Mouse (Mus musculus): ENCODE data around the gene Tesk2. TPM values are rescaled to one million over a fixed set of nuclear protein-coding genes. Genes with fewer than 3 reads are reported as not detected.
A peak's percentile ranks its signal among the peaks of the same experiment; 100 is the strongest.

Tesk2 gene
- polyA plus RNA-seq, 1 experiment from 2014 or later = 12.5 TPM

GRCm38 (mm10) chr4:116703804-116704203 lies 16.9 kb upstream of the Tesk2 start:
- Histone ChIP-seq H3K4me3 (ENCODE audit: low read depth, low read length) (no peak overlapping the region), H3K9me3 (ENCODE audit: control insufficient read depth, low read length) (no peaks in the 10 kb centered on the region), H3K36me3 (ENCODE audit: control insufficient read depth, insufficient read depth, low read length) (peaks cover 5% of the 10 kb centered on the region; the same call in 1 of the 2 replicates), H3K27me3 (ENCODE audit: control insufficient read depth, insufficient read depth, low read length) (no peaks in the 10 kb centered on the region), H3K27ac (replicated peaks; ENCODE audit: low read depth, low read length) (no peak overlapping the region), H3K9ac (ENCODE audit: low read length) (no peak overlapping the region), H3K4me2 (ENCODE audit: low read depth, severe bottlenecking) (no peak overlapping the region), H3K4me1 (ENCODE audit: control insufficient read depth, insufficient read depth, low read length) (no peaks in the 10 kb centered on the region)
- WGBS = 37% methylated on average over 6 of the region's 6 CpGs
- no peak for ATAC-seq (ENCODE audit: insufficient number of reproducible peaks, low FRiP score, low TSS enrichment, low read depth)
- DNase-seq (ENCODE audit: low spot score) = peak; percentile 90

- no peak for ATAC-seq (ENCODE audit: insufficient number of reproducible peaks, low FRiP score, low TSS enrichment, low read depth)
- Histone ChIP-seq H3K9ac (ENCODE audit: low read length) (peak overlapping the region; percentile 1; the same call in 1 of the 2 replicates), H3K4me2 (ENCODE audit: low read depth, severe bottlenecking) (peak overlapping the region; percentile 47), H3K9me3 (ENCODE audit: control insufficient read depth, low read length) (no peaks in the 10 kb centered on the region), H3K4me1 (ENCODE audit: control insufficient read depth, insufficient read depth, low read length) (peaks cover 4% of the 10 kb centered on the region; the same call in 1 of the 2 replicates), H3K36me3 (ENCODE audit: control insufficient read depth, insufficient read depth, low read length) (no peaks in the 10 kb centered on the region; the same call in 1 of the 2 replicates), H3K27me3 (ENCODE audit: control insufficient read depth, insufficient read depth, low read length) (no peaks in the 10 kb centered on the region), H3K27ac (replicated peaks; ENCODE audit: low read depth, low read length) (no peak overlapping the region), H3K4me3 (ENCODE audit: low read depth, low read length) (peak overlapping the region; percentile 37)
- no peak for DNase-seq (ENCODE audit: low spot score)
- 25% methylated on average over 9 of the region's 9 CpGs for WGBS
Measured at GRCm38 (mm10) chr4:116707666-116708065, 13.1 kb upstream of the Tesk2 start.

DNA sequence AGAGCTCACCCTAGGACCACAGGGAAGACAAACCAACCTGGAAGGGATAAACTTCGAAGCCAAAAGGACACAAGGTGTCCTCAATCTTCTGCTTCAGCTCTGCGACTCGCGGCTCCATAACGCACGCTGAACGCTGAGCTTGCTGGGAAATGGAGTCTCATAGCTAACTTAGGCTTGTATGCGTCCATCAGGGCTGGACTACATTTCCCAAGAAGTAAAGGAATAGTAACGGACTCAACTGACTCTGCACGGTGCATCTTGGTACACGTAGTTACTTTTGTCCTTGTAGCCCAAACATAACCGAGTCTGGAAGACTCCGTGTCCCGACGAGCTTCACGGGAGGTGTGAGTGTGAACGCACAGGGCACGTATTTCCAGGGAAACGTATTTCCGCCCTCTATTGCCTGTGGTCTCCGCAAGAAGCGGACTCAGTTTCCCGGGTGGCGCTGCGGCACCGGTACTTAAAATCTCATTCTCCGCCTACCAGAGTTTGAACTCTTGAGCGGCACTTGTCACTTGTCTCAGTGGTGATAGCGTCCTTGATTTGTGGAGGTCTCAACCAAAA lies 12.5 kb upstream of the Tesk2 start, which contains the start of the genes Mmachc and Ccdc163:
Mmachc (minus strand) TSS at position 206 of the 564 bp plus-strand sequence.
Ccdc163 (plus strand) TSS at position 309 of the 564 bp plus-strand sequence.
- Histone ChIP-seq H3K27ac (replicated peaks; ENCODE audit: low read depth, low read length) (no peak within 1 kb of the TSS), H3K36me3 (ENCODE audit: control insufficient read depth, insufficient read depth, low read length) (no peaks in the 10 kb centered on the region; the same call in 1 of the 2 replicates), H3K4me1 (ENCODE audit: control insufficient read depth, insufficient read depth, low read length) (peaks cover 4% of the 10 kb centered on the region; the same call in 1 of the 2 replicates), H3K27me3 (ENCODE audit: control insufficient read depth, insufficient read depth, low read length) (no peaks in the 10 kb centered on the region), H3K4me2 (ENCODE audit: low read depth, severe bottlenecking) (peak within 1 kb of the TSS; percentile 65), H3K9ac (ENCODE audit: low read length) (peak within 1 kb of the TSS; percentile 58; the same call in 1 of the 2 replicates), H3K4me3 (ENCODE audit: low read depth, low read length) (peak within 1 kb of the TSS; percentile 37), H3K9me3 (ENCODE audit: control insufficient read depth, low read length) (no peaks in the 10 kb centered on the region)
- under 1% methylated on average over 29 of the region's 29 CpGs for WGBS
- DNase-seq (ENCODE audit: low spot score) (peak; percentile 88), ATAC-seq (ENCODE audit: insufficient number of reproducible peaks, low FRiP score, low TSS enrichment, low read depth) (peak; percentile 96)

GRCm38 (mm10) chr4:116708791-116709390 lies 11.9 kb upstream of the Tesk2 start:
- H3K9ac ChIP-seq (ENCODE audit: low read length) = peak overlapping the region; percentile 58; the same call in 1 of the 2 replicates
- H3K4me3 ChIP-seq (ENCODE audit: low read depth, low read length) = peak overlapping the region; percentile 37
- H3K4me2 ChIP-seq (ENCODE audit: low read depth, severe bottlenecking) = peak overlapping the region; percentile 65
- ATAC-seq (ENCODE audit: insufficient number of reproducible peaks, low FRiP score, low TSS enrichment, low read depth) = peak; percentile 11; the same call in 1 of the 2 replicates
- H3K9me3 ChIP-seq (ENCODE audit: control insufficient read depth, low read length) = no peaks in the 10 kb centered on the region
- H3K27me3 ChIP-seq (ENCODE audit: control insufficient read depth, insufficient read depth, low read length) = no peaks in the 10 kb centered on the region
- no peaks in the 10 kb centered on the region; the same call in 1 of the 2 replicates for H3K36me3 ChIP-seq (ENCODE audit: control insufficient read depth, insufficient read depth, low read length)
- DNase-seq (ENCODE audit: low spot score) = peak; percentile 27
- WGBS = 4% methylated on average over 9 of the region's 9 CpGs
- peaks cover 4% of the 10 kb centered on the region; the same call in 1 of the 2 replicates for H3K4me1 ChIP-seq (ENCODE audit: control insufficient read depth, insufficient read depth, low read length)
- H3K27ac ChIP-seq (replicated peaks; ENCODE audit: low read depth, low read length) = no peak overlapping the region

DNA sequence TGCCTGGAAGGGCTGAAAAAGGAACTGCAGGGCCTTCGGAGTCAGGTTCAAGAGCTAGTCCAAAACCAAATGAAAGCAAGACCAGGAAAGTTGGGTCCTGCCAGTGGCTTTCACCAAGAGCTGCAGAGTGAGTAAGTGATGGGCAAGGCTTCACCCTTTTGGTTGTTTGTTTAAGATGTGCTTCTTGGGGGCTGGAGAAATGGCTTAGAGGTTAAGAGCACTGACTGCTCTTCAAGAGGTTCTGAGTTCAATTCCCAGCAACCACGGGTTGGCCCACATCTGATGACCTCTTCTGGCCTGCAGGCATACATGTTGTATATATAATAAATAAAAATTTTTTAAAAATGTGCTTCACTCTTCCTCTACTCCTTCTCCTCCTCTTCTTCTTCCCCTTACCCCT lies 10.6 kb upstream of the Tesk2 start:
- Histone ChIP-seq H3K4me1 (ENCODE audit: control insufficient read depth, insufficient read depth, low read length) (peaks cover 4% of the 10 kb centered on the region; the same call in 1 of the 2 replicates), H3K4me2 (ENCODE audit: low read depth, severe bottlenecking) (no peak overlapping the region), H3K4me3 (ENCODE audit: low read depth, low read length) (no peak overlapping the region), H3K27me3 (ENCODE audit: control insufficient read depth, insufficient read depth, low read length) (no peaks in the 10 kb centered on the region), H3K36me3 (ENCODE audit: control insufficient read depth, insufficient read depth, low read length) (no peaks in the 10 kb centered on the region), H3K9me3 (ENCODE audit: control insufficient read depth, low read length) (no peaks in the 10 kb centered on the region), H3K9ac (ENCODE audit: low read length) (no peak overlapping the region), H3K27ac (replicated peaks; ENCODE audit: low read depth, low read length) (no peak overlapping the region)
- no peak for ATAC-seq (ENCODE audit: insufficient number of reproducible peaks, low FRiP score, low TSS enrichment, low read depth)
- 92% methylated on average over 2 of the region's 2 CpGs for whole genome bisulfite sequencing
- no peak for DNase-seq (ENCODE audit: low spot score)

- ATAC-seq (ENCODE audit: insufficient number of reproducible peaks, low FRiP score, low TSS enrichment, low read depth) (no peak), DNase-seq (ENCODE audit: low spot score) (no peak)
- peaks cover 4% of the 10 kb centered on the region; the same call in 1 of the 2 replicates for H3K4me1 ChIP-seq (ENCODE audit: control insufficient read depth, insufficient read depth, low read length)
- H3K9me3 ChIP-seq (ENCODE audit: control insufficient read depth, low read length) = no peaks in the 10 kb centered on the region
- no peak overlapping the region for H3K27ac ChIP-seq (replicated peaks; ENCODE audit: low read depth, low read length)
- H3K9ac ChIP-seq (ENCODE audit: low read length) = no peak overlapping the region
- no peak overlapping the region for H3K4me2 ChIP-seq (ENCODE audit: low read depth, severe bottlenecking)
- 78% methylated on average over 1 of the region's 1 CpGs for WGBS
- peaks cover 2% of the 10 kb centered on the region; the same call in 1 of the 2 replicates for H3K36me3 ChIP-seq (ENCODE audit: control insufficient read depth, insufficient read depth, low read length)
- H3K4me3 ChIP-seq (ENCODE audit: low read depth, low read length) = no peak overlapping the region
- no peaks in the 10 kb centered on the region for H3K27me3 ChIP-seq (ENCODE audit: control insufficient read depth, insufficient read depth, low read length)
Measured at GRCm38 (mm10) chr4:116712536-116712935, 8.2 kb upstream of the Tesk2 start.

DNA sequence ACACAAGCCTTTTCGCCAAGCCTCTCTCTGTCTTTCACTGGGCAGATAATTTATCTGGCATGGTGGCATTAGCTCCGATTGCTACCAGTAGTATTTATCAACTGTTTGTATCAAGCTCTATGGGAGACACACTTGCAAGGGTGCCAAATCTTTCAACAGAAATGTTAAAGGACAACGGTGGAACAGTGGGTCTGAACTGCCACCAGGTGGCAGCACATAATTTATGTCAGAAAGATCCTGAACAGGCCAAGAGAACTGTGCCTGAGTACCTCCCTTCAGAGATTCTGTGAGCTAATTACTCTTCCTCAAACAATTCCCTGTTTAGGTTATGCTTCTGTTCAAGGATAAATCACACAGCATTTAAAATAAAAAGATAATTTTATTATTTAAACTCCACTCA lies 1.4 kb upstream of the Tesk2 start:
- no peaks in the 10 kb centered on the region for H3K9me3 ChIP-seq (ENCODE audit: control insufficient read depth, low read length)
- DNase-seq (ENCODE audit: low spot score) (peak; percentile 61), ATAC-seq (ENCODE audit: insufficient number of reproducible peaks, low FRiP score, low TSS enrichment, low read depth) (no peak)
- peaks cover 2% of the 10 kb centered on the region; the same call in 1 of the 2 replicates for H3K36me3 ChIP-seq (ENCODE audit: control insufficient read depth, insufficient read depth, low read length)
- H3K9ac ChIP-seq (ENCODE audit: low read length) = no peak overlapping the region
- H3K4me3 ChIP-seq (ENCODE audit: low read depth, low read length) = no peak overlapping the region
- WGBS = 17% methylated on average over 3 of the region's 3 CpGs
- no peak overlapping the region for H3K4me2 ChIP-seq (ENCODE audit: low read depth, severe bottlenecking)
- H3K27me3 ChIP-seq (ENCODE audit: control insufficient read depth, insufficient read depth, low read length) = no peaks in the 10 kb centered on the region
- no peaks in the 10 kb centered on the region for H3K4me1 ChIP-seq (ENCODE audit: control insufficient read depth, insufficient read depth, low read length)
- no peak overlapping the region for H3K27ac ChIP-seq (replicated peaks; ENCODE audit: low read depth, low read length)

DNA sequence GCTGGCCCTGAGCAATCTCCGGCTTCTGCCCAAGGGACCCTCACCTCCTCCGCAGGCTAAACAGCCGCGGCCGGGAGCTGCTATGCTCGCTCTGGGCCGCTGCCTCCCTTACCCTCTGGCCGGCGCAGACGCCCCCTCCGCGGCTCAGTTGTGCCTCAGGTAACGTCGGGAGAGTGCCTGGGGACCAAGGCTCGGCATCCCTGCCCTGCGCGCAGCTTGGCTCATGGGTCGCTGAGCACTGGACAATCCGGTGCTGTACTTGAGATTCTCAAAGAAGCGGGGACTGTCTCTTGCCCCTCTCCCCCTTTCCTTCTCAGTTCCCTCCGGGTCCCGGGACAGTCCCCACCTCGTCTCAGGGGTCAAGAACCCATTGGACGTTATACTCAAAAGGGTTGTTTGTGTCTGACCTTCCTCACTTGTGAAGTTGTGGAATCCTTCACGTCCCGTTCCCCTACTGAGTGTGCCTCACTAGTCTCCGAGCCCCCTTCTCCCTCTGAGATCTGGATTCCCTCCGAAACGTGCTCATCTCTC lies 415 bp downstream of the Tesk2 start:
- Histone ChIP-seq H3K4me2 (ENCODE audit: low read depth, severe bottlenecking) (peak overlapping the region; percentile 76), H3K36me3 (ENCODE audit: control insufficient read depth, insufficient read depth, low read length) (peaks cover under 1% of the 10 kb centered on the region; the same call in 1 of the 2 replicates), H3K27ac (replicated peaks; ENCODE audit: low read depth, low read length) (peak overlapping the region; percentile 80), H3K4me3 (ENCODE audit: low read depth, low read length) (peak overlapping the region; percentile 76), H3K9me3 (ENCODE audit: control insufficient read depth, low read length) (no peaks in the 10 kb centered on the region), H3K9ac (ENCODE audit: low read length) (peak overlapping the region; percentile 81), H3K27me3 (ENCODE audit: control insufficient read depth, insufficient read depth, low read length) (no peaks in the 10 kb centered on the region), H3K4me1 (ENCODE audit: control insufficient read depth, insufficient read depth, low read length) (no peaks in the 10 kb centered on the region)
- WGBS = under 1% methylated on average over 29 of the region's 29 CpGs
- DNase-seq (ENCODE audit: low spot score) = no peak
- no peak for ATAC-seq (ENCODE audit: insufficient number of reproducible peaks, low FRiP score, low TSS enrichment, low read depth)

Measured in limb, embryonic 11.5 days (tissue).